Mouse (Mus musculus) thymus, postnatal 0 days (tissue): ENCODE measurements around the gene Kif19a. TPM values are rescaled to one million over a fixed set of nuclear protein-coding genes. Genes with fewer than 3 reads are reported as not detected.

ENCODE experiments used
- polyA plus RNA-seq: library from polyadenylated mRNA; unstranded; fragments of >200 nt; fragmentation: Nextera tagmentation; extraction: Ambion mirVana; gene quantifications from 2 replicates; pipeline ENCODE4 v1.2.1, GENCODE M21; 2015

The Kif19a gene
- polyA plus RNA-seq, 1 experiment from 2014 or later, result 0.09 TPM

Other genes starting within 250 kb of the Kif19a start
- gene Rpl38, start 96.9 kb upstream of the Kif19a start, polyA plus RNA-seq, result 1,685 and 1,731 TPM in 2 replicates
- 11.1 and 12.2 TPM in 2 replicates for gene Ttyh2, start 90.0 kb upstream of the Kif19a start, polyA plus RNA-seq
- gene Dnaic2, start 38.0 kb upstream of the Kif19a start, polyA plus RNA-seq, result 0.94 and 1.1 TPM in 2 replicates
- gene Btbd17, start 30.6 kb downstream of the Kif19a start, polyA plus RNA-seq, result 0.14 TPM in 1 of 2 replicates, not detected in the other
- not detected in 2 replicates for gene Gpr142, start 33.5 kb downstream of the Kif19a start, polyA plus RNA-seq
- 5.0 and 5.3 TPM in 2 replicates for gene Gprc5c, start 85.8 kb downstream of the Kif19a start, polyA plus RNA-seq
- gene Cd300a, start 124.7 kb downstream of the Kif19a start, polyA plus RNA-seq, result 5.0 and 6.8 TPM in 2 replicates
- 0.15 and 0.29 TPM in 2 replicates for gene Cd300lb, start 169.0 kb downstream of the Kif19a start, polyA plus RNA-seq
- gene Cd300c, start 203.8 kb downstream of the Kif19a start, polyA plus RNA-seq, result 0.21 and 0.23 TPM in 2 replicates
- gene Cd300ld, start 224.5 kb downstream of the Kif19a start, polyA plus RNA-seq, result 0.21 and 0.26 TPM in 2 replicates
- gene Cd300c2, start 236.5 kb downstream of the Kif19a start, polyA plus RNA-seq, result 7.7 and 8.0 TPM in 2 replicates